Mouse (Mus musculus) NIH3T3 (cell line): ENCODE measurements around the gene Syce3.

Source experiments
- DNase-seq: peaks from one replicate; pipeline ENCODE4 v3.0.0-alpha.2; 2012; ENCODE audit warnings: low read depth

Gene Syce3

GRCm38 (mm10) chr15:89421938-89422337 is 11.6 kb upstream of the Syce3 start:
- DNase-seq = no peak

DNA sequence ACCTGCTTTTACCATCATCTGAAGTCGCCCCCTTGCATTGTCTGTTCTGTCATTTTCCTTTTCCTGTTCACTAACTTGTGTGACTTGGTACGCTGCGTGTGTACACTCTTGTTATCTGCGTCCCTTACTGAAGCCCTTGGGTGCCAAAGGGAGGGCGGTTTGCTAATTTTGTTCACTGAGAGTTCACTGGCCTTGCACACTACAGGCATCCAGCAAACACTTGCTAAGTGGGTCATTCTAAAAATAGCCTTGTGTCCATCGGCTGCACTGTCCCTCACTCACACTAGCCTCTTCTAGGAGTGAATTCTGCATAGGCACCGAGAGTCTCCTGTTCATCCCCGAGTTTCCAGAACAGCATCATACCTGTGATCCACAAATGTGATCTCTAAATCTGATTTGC is 5.0 kb upstream of the Syce3 start:
- no peak for DNase-seq

DNA sequence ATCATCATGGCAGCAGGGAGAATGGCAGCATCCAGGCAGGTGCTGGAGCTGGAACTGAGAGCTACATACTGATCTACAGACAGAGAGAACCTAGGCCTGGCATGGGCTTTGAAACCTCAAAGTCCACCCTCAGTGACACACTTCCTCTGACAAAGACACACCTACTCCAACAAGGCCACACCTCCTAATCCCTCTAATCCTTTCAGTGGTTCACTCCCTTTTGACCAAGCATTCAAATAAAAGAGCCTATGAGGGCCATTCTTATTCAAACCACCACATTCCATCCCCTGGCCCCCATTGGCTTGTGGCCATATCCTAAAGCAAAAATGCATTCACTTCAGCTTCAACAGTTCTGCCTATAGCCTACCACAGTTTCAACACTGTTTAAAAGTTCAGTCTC is 3.6 kb downstream of the Syce3 start:
- no peak for DNase-seq

DNA sequence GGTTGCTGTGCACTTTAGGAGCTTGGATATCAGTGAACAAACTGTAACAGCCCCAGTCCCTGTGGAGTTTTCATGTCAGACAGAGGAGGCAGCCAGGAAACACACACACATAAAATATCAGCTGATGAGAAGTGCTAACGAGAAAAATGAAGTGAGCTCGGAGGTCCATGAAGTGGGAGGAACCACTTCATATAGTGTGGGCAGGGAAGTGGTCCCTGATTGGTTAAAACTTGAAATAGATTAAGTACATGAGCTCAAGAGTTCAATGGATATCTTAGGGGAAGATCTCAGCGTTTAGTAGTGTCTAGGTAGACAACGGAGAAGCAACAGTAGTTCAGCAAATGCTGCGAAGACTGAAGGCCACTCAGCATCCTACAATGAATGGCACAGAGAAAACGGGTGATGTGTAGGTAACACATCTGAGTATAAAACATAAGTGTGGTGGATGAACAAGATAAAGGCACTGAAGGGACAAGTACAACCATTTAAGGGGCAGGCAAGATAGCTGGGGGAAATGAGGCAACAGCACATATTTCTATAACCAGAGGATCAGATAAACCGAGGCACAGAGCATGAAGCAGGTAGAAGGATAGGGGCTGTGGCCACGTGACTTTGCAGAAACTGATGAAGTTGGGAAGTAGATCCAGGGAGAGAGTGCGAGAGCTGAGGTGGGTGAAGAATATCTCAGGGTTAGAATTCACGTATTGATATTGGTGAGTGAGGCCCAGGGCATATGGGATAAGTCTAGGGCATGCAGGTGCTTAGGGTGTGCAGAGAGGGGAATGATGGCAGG is 5.3 kb downstream of the Syce3 start:
- no peak for DNase-seq

- DNase-seq = no peak
Measured at GRCm38 (mm10) chr15:89402471-89402870, 7.8 kb downstream of the Syce3 start.

DNA sequence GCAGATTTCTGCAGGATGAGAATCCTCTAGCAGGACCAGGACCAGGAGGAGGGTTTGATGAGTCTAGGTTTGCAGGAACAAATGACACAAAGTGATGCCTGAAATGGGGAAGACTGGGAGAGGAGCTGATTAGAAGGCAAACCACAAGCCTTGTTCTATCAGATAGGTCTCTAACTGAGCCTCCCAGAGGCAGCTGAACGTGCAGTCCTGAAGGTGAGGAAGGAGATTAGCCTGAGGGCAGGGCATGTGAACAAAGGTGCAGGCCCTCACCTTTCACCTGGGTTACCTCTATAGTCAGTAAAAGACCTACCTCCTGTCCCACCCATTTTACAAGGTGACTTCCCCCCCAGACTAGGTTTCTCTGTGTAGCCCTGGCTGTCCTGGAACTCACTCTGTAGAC is 10.6 kb downstream of the Syce3 start:
- no peak for DNase-seq

- no peak for DNase-seq
Measured at GRCm38 (mm10) chr15:89398146-89398545, 12.2 kb downstream of the Syce3 start.

DNA sequence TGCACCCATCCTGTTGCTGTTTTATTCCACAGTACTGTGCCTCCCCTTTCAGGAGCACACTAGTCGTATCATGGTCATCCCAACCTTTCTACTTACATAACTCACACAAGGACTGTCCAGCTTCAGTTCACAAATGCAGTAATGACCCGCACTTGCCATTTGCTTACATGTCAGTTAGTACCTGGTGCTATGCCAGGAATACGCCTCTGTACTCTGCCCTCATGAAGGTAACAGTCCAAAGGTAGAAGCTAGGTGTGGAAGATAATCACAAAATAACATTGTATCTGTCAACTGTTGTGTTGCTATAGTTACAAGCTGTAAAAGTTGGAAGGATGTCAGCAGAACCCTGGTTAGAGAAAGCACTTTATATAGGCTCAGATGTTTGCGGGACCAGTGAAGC is 13.4 kb downstream of the Syce3 start:
- DNase-seq = no peak

- no peak for DNase-seq
Measured at GRCm38 (mm10) chr15:89390081-89390480, 20.2 kb downstream of the Syce3 start.

GRCm38 (mm10) chr15:89387127-89387526 is 23.2 kb downstream of the Syce3 start:
- no peak for DNase-seq

DNA sequence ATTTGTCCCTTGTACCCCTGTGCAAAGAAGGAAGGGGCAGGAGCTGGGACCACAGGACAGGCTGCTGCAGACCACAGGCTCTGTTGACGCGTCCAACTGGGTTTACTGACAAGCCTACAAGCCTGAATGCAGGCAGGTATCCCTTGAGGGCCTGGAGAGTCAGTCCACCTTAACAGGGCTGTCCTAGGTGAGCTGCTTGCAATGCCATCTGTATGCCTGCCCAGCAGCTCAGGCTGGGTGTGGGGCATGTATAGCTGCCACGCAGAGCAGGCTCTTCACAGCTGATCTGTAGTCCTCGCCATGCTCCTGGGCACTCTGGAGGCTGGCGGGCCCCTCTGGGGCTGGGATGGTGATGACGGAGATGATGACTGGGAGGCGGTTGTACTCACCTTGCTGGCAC is 25.7 kb downstream of the Syce3 start, which contains the start of gene Klhdc7b:
Gene Klhdc7b (plus strand): TSS at position 301 of the 400 bp plus-strand sequence.
- DNase-seq = no peak

GRCm38 (mm10) chr15:89379429-89379828 is 30.9 kb downstream of the Syce3 start:
- no peak for DNase-seq

- no peak for DNase-seq
Measured at GRCm38 (mm10) chr15:89378831-89379401, 31.4 kb downstream of the Syce3 start, which contains the start of gene Odf3b. Gene Odf3b (minus strand): TSS chr15:89379282.

- no peak for DNase-seq
Measured at GRCm38 (mm10) chr15:89377938-89378828, 32.1 kb downstream of the Syce3 start.

- no peak for DNase-seq
Measured at GRCm38 (mm10) chr15:89377362-89377761, 32.9 kb downstream of the Syce3 start.

GRCm38 (mm10) chr15:89376957-89377356 is 33.3 kb downstream of the Syce3 start, which contains the start of gene Tymp:
Gene Tymp (minus strand): TSS chr15:89377039.
- DNase-seq = no peak

GRCm38 (mm10) chr15:89376040-89376439 is 34.3 kb downstream of the Syce3 start:
- no peak for DNase-seq

DNA sequence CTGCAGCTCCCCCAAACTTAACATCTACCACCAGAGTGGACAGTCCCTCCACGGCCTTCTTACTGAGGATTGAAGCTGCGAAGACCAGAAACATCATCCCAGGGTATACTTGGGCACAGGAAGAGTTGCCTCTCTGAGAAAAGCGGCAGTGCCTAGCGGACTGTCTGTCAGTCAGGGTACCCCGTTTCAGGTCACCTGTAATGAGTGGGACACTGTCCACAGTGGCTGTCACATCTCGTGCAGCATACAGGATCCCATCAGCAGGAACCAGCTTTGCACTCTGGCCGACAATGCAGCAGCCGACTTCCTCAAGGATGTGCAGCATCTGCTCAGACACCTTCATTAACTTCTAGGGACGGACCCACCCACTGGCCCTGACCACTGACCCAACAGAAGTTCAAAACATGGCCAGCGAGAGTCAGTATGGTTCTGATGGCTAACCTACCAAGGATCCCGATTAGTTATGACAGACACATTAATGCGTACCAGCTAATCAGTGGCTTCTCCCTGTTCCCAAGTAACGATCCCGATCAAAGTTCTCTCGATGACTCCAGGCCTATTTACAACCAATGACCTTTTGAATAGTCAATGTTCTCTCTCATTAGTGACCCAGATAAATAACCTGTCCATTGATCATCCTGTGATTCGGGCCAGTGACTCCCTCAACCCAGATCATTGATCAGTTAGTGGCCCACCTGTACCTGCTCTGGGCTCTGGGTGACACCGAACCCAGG is 35.3 kb downstream of the Syce3 start:
- DNase-seq = no peak

- no peak for DNase-seq
Measured at GRCm38 (mm10) chr15:89374340-89374739, 36.0 kb downstream of the Syce3 start.

DNA sequence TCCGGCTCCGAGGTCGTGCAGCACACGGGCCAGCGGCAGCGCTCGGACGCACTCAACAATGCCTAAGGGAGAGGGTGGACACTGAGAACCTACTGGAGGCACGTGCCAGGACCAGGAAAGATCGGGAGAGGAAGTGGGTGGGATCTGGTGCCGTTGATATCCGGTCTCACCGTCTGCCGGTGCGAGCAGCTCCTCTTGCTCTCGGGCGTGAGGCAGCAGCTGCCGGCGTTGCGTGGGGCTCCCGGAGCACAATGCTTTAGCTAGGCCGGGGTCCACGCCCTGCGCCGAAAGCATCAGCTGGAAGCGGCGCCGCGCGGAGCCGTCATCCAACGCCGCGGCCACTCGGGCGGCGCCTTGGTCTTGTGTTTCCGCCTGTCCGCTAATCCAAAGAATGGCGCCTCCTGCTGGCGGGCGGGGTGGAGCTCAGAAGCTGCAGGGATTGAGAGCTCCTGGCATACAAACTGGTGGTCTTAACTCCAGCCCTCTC is 36.5 kb downstream of the Syce3 start, which contains the start of gene Sco2:
Gene Sco2 (minus strand): TSS at position 85 of the 487 bp plus-strand sequence.
- peak; percentile 96 for DNase-seq

DNA sequence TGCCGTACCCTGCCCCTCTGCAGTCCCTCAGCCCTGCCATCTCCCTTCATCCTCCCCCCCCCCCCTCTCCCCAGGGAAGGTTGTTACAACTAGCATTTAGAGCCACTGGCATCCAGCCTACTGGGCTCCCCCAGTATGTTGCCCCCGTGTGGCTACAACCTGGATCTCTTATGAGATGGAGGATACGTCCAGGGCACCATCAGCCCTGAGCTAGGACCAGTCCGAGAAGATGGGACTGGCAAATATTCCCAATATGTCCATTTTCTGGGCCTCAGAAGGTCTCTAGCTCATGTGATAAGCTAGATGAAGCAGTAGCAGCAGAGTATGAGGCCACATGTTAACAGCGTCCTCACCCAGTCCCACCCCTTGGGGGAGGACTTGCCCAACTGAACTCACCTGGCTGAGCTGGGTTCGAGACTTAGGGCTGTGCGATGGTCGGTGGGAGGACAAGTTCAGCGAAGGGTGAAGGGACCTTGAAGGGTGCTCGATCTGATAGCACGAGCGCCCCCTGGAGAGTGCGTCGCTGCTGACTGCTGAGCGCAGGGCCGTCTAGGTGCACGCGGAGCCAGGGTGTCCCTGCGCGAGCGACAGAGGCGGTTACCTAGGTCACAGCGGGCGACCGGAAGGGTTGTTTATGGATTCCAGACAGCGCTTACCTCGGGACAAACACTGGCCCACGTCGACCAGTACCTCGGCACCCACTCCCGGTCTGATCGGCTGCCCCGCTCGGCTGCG is 37.1 kb downstream of the Syce3 start:
- peak; percentile 89 for DNase-seq
